Mouse (Mus musculus) gastrocnemius, postnatal 36 days (tissue): Measurements from ENCODE around the gene Zswim8. TPM values are rescaled to one million over a fixed set of nuclear protein-coding genes. Genes with fewer than 3 reads are reported as not detected.

ENCODE experiments used
- DNase-seq, 2 experiments: peaks; one replicate each; pipeline ENCODE4 v3.0.0; 2022
- intact Hi-C: fragments of 180-260 bp; cut with DNase I; formaldehyde crosslinking; loops from one replicate; pipeline ENCODE4 v1.15.1; 2025
- microRNA-seq, 2 experiments: library from miRNA; unstranded; fragments of <30 nt; microRNA quantifications; one replicate each; pipeline ENCODE4 v1.2.0; 2021
- total RNA-seq, 2 experiments: library from RNA; stranded (reverse); gene quantifications; 2 replicates each; pipeline ENCODE4 v1.2.3; 2021

The Zswim8 gene
- total RNA-seq, 2 experiments from 2014 or later: 28.5 to 30.6 TPM

GRCm38 (mm10) chr14:20758768-20759435 is 51.5 kb downstream of the Zswim8 start:
- no peak for DNase-seq
- intact Hi-C loops: no loop called here

- intact Hi-C loops: loop anchor here (1.0 to 2.0 kb wide), 2 partner anchors 33 to 112 kb away; no protein-coding TSS in a partner anchor
- DNase-seq: no peak
Measured at GRCm38 (mm10) chr14:20764942-20765341, 57.6 kb downstream of the Zswim8 start.

DNA sequence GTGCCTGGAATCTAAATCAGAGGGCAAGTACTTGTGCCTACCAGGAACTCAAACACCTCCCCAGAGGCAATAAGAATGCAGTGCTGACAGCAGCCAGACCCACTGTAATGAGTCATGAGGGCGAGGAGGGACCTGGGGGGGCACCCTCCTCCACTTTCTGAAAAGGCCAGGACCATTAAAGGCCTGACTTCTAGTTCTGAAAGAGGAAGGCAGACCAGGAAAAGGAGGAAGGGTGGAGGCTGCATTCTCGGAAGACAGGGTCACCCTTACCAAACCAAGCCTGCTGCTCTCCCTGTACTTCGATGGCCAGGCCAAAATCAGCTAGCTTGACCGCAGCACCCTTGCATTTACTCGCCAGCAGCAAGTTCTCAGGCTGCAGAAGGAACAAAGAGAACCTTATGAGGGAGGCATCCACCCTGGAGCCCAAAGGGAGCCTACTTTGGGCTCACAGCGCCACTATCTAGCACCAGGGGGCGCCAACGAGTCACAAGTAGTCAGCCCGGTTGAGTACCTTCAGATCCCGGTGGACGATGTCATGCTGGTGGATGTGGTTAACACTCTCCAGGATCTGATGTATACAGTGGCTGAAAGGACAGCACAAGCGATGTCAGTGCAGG is 58.4 kb downstream of the Zswim8 start:
- peak; percentile 88 to 89 for DNase-seq
- intact Hi-C loops: loop anchor here (1.0 to 2.0 kb wide), 2 partner anchors 33 to 111 kb away; no protein-coding TSS in a partner anchor

GRCm38 (mm10) chr14:20767936-20768335 is 60.6 kb downstream of the Zswim8 start:
- intact Hi-C loops: no loop called here
- DNase-seq: no peak

DNA sequence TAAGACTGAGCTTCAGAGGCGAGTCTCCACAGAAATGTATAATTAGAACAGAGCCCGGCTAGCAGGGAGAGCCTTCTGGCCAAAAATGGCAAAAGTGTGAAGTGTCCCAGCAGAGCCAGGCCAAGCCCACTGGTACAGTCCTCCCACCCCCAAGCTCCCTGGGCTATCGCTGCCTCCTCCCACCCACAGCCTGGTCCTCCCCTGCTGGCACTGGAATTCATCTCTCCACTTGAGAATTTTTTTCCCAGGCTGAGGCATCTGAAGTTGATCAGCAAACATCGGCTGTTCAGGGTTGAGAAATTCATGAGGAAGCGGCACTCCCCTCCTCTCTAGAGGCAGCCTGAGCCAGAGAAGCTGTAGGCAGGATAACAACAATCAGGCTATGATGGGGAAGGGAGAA is 61.2 kb downstream of the Zswim8 start:
- intact Hi-C loops: no loop called here
- no peak for DNase-seq

- intact Hi-C loops: no loop called here
- no peak for DNase-seq
Measured at GRCm38 (mm10) chr14:20771941-20772340, 64.6 kb downstream of the Zswim8 start.

DNA sequence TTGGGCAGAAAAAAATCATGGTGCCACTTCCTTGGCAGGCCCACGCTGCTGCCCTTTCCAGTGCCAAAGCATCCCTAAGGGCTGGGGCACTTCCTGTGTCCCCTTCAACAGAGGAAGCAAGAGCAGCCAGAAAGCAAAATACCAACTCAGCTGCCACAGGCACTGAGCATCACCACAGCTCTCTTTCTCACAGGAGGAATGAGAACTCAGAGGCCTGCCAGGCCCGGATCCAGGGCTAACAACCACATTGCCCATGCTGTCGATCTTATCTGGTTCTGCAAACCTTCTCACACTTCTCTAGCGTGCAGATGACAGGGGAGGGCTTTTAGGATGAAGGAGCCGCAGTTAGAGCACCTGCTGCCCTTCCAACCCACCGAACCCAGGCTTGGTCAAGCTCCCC is 65.5 kb downstream of the Zswim8 start:
- intact Hi-C loops: no loop called here
- no peak for DNase-seq

Small RNA genes lying within 50 kb of the gene (microRNA-seq; reads per million reads assigned to microRNA genes)
- gene Mir6946: 0.36 to 0.74 reads per million in 2 experiments

Other genes starting within 250 kb of the Zswim8 start
- gene Anxa7, start 227.4 kb upstream of the Zswim8 start, total RNA-seq: 10 to 100 TPM; 29.1 to 36.8 TPM
- 10 to 100 TPM; 20.2 to 36.2 TPM for gene Mss51, start 210.7 kb upstream of the Zswim8 start, total RNA-seq
- 100 to 1,000 TPM; 158 to 159 TPM for gene Ppp3cb, start 161.0 kb upstream of the Zswim8 start, total RNA-seq
- gene Usp54, start 66.5 kb upstream of the Zswim8 start, total RNA-seq: 1 to 10 TPM; 5.2 to 6.8 TPM
- gene Myoz1, start 51.0 kb upstream of the Zswim8 start, total RNA-seq: 1,000 to 10,000 TPM; 3,097 to 3,157 TPM
- gene Synpo2l, start 39.2 kb upstream of the Zswim8 start, total RNA-seq: 100 to 1,000 TPM; 158 to 184 TPM
- 10 to 100 TPM; 71.5 to 73.6 TPM for gene Sec24c, start 33.2 kb upstream of the Zswim8 start, total RNA-seq
- 1 to 10 TPM; 2.5 to 2.7 TPM for gene Fut11, start 12.6 kb upstream of the Zswim8 start, total RNA-seq
- gene Chchd1, start 4.5 kb upstream of the Zswim8 start, total RNA-seq: 100 to 1,000 TPM in 1 of 2 experiments, 10 to 100 TPM in 1; 99.9 to 110 TPM
- gene Ndst2, start 27.0 kb downstream of the Zswim8 start, total RNA-seq: 1 to 10 TPM; 4.9 to 7.3 TPM
- 100 to 1,000 TPM; 170 to 172 TPM for gene Camk2g, start 86.5 kb downstream of the Zswim8 start, total RNA-seq
- gene Plau, start 129.1 kb downstream of the Zswim8 start, total RNA-seq: 10 to 100 TPM; 23.9 to 25.3 TPM
- 10 to 100 TPM; 70.9 to 91.6 TPM for gene Vcl, start 221.8 kb downstream of the Zswim8 start, total RNA-seq